Mouse (Mus musculus): Measurements from ENCODE around the gene Fzd2. TPM values are rescaled to one million over a fixed set of nuclear protein-coding genes. Genes with fewer than 3 reads are reported as not detected.

Gene Fzd2
- polyA plus RNA-seq, 1 experiment from 2014 or later: 7.4 TPM

GRCm38 (mm10) chr11:102568756-102569377 lies 35.3 kb upstream of the Fzd2 start:
- no peak overlapping the region for H3K4me3 ChIP-seq
- no peaks in the 10 kb centered on the region for H3K27me3 ChIP-seq (replicated peaks)
- no peaks in the 10 kb centered on the region for H3K36me3 ChIP-seq (replicated peaks)
- ATAC-seq (replicated peaks): no peak
- no peak overlapping the region for H3K9ac ChIP-seq
- H3K4me2 ChIP-seq: no peak overlapping the region
- WGBS: 83% methylated on average over 7 of the region's 7 CpGs
- H3K27ac ChIP-seq: no peak overlapping the region
- H3K9me3 ChIP-seq: no peaks in the 10 kb centered on the region
- H3K4me1 ChIP-seq: 0 out of 2 replicates have a peak, but pooled peaks cover 3% of the 10 kb centered on the region

DNA sequence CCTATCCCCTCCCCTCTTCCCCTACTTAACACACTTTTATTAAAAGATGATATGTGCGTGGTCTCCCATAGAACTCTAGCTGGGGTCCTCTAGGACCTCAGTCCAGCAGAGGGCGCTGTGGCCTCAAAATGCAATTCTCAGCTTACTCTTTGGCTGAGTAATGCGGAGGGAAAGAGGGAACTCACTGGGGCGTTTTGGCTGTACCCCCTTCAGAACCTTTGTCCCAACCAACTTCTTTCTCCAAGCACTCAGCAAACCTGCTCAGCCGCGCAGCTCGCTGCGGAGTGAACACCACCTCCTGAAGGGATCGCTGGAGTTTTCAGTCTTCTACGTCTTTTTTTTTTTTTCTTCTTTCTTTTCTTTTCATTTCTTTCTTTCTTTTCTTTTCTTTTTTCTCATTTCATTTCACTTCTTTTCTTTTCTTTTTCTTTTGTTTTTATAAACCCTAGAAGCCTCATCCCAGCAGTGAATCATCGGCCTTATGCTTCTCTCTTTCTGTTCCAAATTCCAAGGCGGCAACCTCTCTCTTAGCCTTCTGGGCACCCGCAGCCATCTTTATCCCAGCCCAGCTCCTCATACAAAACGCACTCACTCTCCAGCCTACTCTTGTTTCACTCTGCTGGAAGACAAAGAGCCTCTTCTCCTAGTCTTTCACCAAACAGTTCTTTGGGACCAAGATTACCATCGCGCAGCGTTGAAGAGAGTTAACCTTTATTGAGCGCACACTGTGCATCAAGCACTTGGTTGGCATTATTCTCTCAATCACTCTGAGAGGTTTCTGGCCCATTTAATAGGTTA lies 31.1 kb upstream of the Fzd2 start:
- Histone ChIP-seq H3K4me3 (peak overlapping the region; percentile 40), H3K9ac (no peak overlapping the region), H3K4me2 (peak overlapping the region; percentile 79), H3K4me1 (0 out of 2 replicates have a peak, but pooled peaks cover 3% of the 10 kb centered on the region), H3K9me3 (no peaks in the 10 kb centered on the region), H3K36me3 (replicated peaks) (no peaks in the 10 kb centered on the region), H3K27me3 (replicated peaks) (no peaks in the 10 kb centered on the region), H3K27ac (no peak overlapping the region)
- 6% methylated on average over 18 of the region's 18 CpGs for WGBS
- no peak for ATAC-seq (replicated peaks)

DNA sequence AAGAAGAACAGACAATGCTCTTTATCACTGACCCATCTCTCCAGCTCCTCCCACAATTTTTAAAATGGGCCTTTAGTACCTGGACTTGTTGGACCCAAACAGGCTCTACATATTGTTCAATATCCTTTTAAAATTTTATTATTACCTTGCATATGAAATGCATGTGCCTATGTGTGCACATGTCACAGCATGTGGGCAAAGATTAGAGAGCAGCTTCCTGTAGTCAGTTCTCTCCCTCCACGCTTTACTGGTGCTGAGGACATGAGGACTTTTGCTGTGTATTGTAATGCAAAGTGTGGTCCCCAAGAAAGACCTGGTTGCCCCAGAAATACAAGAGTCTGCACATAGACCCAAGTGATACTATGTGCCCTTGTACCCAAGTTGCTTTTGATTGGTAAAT lies 29.2 kb upstream of the Fzd2 start:
- Histone ChIP-seq H3K27me3 (replicated peaks) (no peaks in the 10 kb centered on the region), H3K9me3 (no peaks in the 10 kb centered on the region), H3K9ac (no peak overlapping the region), H3K36me3 (replicated peaks) (no peaks in the 10 kb centered on the region), H3K27ac (no peak overlapping the region), H3K4me3 (no peak overlapping the region), H3K4me1 (peaks cover 15% of the 10 kb centered on the region), H3K4me2 (no peak overlapping the region)
- ATAC-seq (replicated peaks): no peak
- 56% methylated on average over 1 of the region's 1 CpGs for WGBS

- no peak overlapping the region for H3K4me2 ChIP-seq
- H3K27ac ChIP-seq: no peak overlapping the region
- H3K36me3 ChIP-seq (replicated peaks): no peaks in the 10 kb centered on the region
- H3K4me3 ChIP-seq: no peak overlapping the region
- H3K27me3 ChIP-seq (replicated peaks): no peaks in the 10 kb centered on the region
- peaks cover 18% of the 10 kb centered on the region for H3K4me1 ChIP-seq
- H3K9me3 ChIP-seq: no peaks in the 10 kb centered on the region
- 71% methylated on average over 13 of the region's 13 CpGs for WGBS
- no peak overlapping the region for H3K9ac ChIP-seq
- ATAC-seq (replicated peaks): no peak
Observed at GRCm38 (mm10) chr11:102576050-102576754, 28.0 kb upstream of the Fzd2 start.

DNA sequence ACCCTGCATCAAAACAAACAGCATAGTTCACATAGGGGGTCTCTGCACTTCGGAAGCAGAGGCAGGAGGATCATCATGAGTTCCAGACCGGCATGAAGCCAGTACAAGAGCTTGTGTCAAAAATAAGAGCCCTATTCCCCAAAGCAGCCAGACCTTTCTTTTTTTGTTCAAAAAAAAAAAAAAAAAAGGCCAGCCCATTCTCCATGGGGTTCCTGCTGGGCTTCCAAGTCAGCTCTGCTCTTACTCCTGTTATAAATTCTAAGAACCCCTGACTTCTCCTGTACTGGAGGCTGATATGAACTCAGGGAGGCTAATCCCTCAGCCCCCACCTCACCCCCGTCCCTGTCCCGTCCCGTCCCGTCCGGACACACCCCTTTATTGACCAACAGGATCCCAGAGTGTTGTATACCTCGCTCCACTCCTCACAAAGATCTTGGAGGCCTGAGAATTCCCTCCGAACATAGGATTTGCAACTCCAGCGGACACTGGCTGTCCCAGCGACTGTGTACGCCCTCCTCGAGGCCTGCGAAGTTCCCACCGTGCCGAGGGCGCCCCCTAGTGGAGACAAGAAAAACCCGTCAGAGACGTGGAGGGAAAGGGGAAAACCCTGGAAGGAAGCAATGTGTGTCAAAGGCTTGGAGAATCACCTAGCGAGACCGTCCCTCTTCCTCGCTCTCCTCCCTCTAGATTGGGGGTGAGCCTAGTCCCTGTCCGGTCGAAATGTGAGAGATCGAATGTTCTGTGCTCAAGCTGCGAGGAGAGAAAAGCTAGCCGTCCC lies 25.7 kb upstream of the Fzd2 start:
- ATAC-seq (replicated peaks): no peak
- no peaks in the 10 kb centered on the region for H3K36me3 ChIP-seq (replicated peaks)
- 6% methylated on average over 26 of the region's 27 CpGs for WGBS
- H3K4me3 ChIP-seq: peak overlapping the region; percentile 8; the same call in 1 of the 2 replicates
- H3K27me3 ChIP-seq (replicated peaks): no peaks in the 10 kb centered on the region; the same call in 1 of the 2 replicates
- peak overlapping the region; percentile 67 for H3K27ac ChIP-seq
- no peaks in the 10 kb centered on the region for H3K9me3 ChIP-seq
- peaks cover 27% of the 10 kb centered on the region for H3K4me1 ChIP-seq
- peak overlapping the region; percentile 40 for H3K4me2 ChIP-seq
- H3K9ac ChIP-seq: no peak overlapping the region

DNA sequence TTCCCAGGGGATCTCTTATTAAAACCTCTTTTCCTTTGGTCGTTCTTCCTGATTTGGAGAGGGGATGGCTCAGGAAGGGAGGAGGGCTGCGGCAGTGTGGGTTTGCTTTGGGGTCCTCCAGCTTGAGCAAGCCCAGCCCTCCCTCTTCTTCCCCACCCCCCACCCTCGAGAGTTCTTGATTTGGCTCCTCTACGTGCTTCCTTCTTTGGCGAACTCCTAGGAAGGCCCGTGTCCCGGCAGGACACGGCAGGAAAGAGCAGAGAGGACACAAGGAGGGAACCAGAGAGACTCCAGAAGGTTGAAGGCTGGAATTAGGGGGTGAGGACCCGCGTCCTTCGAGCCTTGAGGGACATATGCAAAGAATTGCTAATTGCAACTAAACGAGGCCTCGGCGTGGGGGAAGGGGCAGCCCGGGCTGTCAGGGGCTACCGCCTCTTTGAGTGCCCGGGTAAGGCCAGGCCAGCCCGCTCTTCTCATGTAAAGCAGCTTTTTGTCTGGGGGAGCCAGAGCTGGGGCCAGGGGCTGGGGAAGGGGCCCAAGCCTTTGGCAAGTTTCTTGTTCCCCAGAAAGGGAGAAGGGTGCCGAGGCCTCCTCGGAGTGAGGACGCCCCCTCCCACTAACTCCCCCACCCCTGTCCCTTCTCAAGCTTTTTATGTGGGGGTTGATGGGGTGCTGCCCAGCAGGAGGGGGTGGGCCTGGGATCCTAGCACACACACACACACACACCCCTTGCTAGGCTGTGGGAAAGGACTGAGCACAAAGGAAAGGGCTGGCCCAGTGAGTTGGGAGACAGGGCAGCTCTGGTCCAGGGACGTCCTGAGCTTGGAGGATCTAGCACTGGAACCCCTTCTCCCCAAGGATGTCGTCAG lies 24.8 kb upstream of the Fzd2 start, which contains the start of gene Gm11627:
Gm11627 (minus strand) TSS at position 297 of the 869 bp plus-strand sequence.
- H3K9ac ChIP-seq: 0 out of 2 replicates have a peak within 1 kb of the TSS, but pooled peaks have one; percentile 7
- peak within 1 kb of the TSS; percentile 40 for H3K4me2 ChIP-seq
- peak within 1 kb of the TSS; percentile 67 for H3K27ac ChIP-seq
- peak; percentile 82 for ATAC-seq (replicated peaks)
- H3K9me3 ChIP-seq: no peaks in the 10 kb centered on the region
- H3K4me1 ChIP-seq: peaks cover 27% of the 10 kb centered on the region
- no peaks in the 10 kb centered on the region for H3K36me3 ChIP-seq (replicated peaks)
- WGBS: 5% methylated on average over 22 of the region's 23 CpGs
- H3K4me3 ChIP-seq: peak within 1 kb of the TSS; percentile 8; the same call in 1 of the 2 replicates
- no peaks in the 10 kb centered on the region; the same call in 1 of the 2 replicates for H3K27me3 ChIP-seq (replicated peaks)

GRCm38 (mm10) chr11:102580034-102580330 lies 24.2 kb upstream of the Fzd2 start:
- no peak overlapping the region for H3K9ac ChIP-seq
- H3K4me3 ChIP-seq: no peak overlapping the region
- no peaks in the 10 kb centered on the region for H3K9me3 ChIP-seq
- H3K4me1 ChIP-seq: peaks cover 27% of the 10 kb centered on the region
- H3K4me2 ChIP-seq: no peak overlapping the region
- 22% methylated on average over 3 of the region's 3 CpGs for WGBS
- peak overlapping the region; percentile 67; the same call in 1 of the 2 replicates for H3K27ac ChIP-seq
- no peaks in the 10 kb centered on the region; the same call in 1 of the 2 replicates for H3K27me3 ChIP-seq (replicated peaks)
- ATAC-seq (replicated peaks): no peak
- H3K36me3 ChIP-seq (replicated peaks): no peaks in the 10 kb centered on the region

DNA sequence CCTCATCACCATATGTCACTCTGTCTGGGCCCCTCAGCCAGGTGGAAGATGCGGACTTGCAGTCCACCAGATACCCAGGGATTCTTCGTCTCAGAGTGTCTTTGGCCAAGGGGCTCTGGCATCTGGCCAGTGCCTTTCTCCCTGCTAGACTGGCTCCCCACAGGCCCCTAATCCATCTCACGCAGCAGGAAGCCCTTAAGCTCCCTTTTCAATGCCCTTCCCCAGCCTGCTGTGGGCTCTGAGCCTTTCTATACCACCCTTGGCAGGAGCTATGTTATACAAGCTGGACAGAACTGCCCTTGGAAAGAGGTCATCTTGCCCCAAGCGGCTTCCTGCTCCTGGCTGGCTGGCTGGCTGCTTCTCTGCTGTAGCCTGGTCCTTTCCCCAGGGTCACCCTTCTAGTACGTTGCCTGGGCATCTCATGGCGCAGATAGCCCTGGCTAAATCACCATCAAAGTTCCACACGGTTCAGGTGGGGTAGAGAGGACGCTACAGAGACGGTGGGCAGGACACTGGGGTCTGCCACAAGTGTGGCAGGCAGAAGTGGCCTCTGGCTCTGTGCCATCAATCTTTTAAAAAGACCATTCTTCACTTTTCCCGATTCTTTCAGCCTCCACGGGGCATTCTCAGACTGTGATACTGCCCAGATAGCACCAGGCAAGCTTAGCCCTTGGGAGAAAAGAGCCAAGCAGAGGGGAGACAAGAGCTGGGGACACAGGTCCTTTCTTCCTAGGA lies 22.7 kb upstream of the Fzd2 start:
- Histone ChIP-seq H3K9me3 (no peaks in the 10 kb centered on the region), H3K4me3 (no peak overlapping the region), H3K4me1 (peaks cover 27% of the 10 kb centered on the region), H3K27me3 (replicated peaks) (no peaks in the 10 kb centered on the region; the same call in 1 of the 2 replicates), H3K27ac (peak overlapping the region; percentile 34), H3K9ac (no peak overlapping the region), H3K36me3 (replicated peaks) (no peaks in the 10 kb centered on the region), H3K4me2 (no peak overlapping the region)
- 0 out of 2 replicates have a peak, but pooled peaks have one; percentile 17 for ATAC-seq (replicated peaks)
- 5% methylated on average over 11 of the region's 11 CpGs for WGBS

DNA sequence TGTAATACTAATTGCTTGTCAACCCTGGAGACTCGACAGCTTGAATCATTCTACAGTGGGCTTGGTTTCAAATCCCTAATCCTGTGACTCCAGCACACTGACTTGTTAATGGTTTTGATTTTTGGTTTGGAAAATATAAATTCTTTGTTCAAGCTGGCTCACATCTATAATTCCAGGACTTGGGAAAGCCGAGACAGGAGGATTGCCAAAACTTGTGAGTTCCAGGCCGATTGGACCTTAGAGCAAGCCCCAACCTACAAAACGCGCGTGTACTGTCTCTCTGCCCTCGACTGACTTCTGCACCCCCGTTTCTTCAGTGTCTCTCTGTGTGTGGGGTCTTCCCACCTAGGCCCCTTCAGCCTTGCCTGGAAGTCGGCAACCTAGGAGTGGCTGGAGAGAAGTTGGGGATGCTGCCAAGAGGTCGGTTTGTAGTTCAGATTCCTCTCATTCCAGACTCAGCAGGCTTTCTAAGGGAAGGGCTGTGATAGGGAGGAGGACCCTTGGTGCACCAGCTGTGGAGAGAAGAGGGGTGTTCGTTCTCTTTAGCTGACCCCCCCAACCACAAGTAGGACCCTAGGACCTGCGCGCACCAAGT lies 22.1 kb upstream of the Fzd2 start:
- Histone ChIP-seq H3K36me3 (replicated peaks) (no peaks in the 10 kb centered on the region), H3K4me3 (no peak overlapping the region), H3K27me3 (replicated peaks) (no peaks in the 10 kb centered on the region; the same call in 1 of the 2 replicates), H3K4me1 (peaks cover 27% of the 10 kb centered on the region), H3K4me2 (no peak overlapping the region), H3K27ac (peak overlapping the region; percentile 34), H3K9me3 (no peaks in the 10 kb centered on the region), H3K9ac (no peak overlapping the region)
- WGBS: 16% methylated on average over 13 of the region's 13 CpGs
- no peak for ATAC-seq (replicated peaks)

DNA sequence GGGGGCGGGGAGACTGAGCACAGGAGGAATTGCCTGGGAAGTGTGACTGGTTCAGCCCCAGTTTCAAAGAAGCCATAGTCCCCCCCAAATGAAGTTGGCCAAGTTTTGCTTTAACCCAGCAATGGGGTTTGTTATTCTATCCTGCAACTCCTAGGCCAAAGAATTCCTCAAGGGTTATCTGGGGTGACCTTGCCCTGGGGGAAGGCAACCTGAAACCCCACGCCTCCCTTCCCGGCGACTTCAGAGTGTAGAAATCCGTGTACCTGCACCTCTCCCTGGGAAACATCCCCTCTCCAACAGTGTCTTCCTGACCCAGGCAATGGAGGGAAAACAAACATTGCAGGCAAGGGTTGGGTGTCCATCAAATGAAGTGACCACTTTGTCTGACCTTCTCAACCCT lies 21.5 kb upstream of the Fzd2 start:
- Histone ChIP-seq H3K4me2 (no peak overlapping the region), H3K4me3 (no peak overlapping the region), H3K9me3 (no peaks in the 10 kb centered on the region), H3K36me3 (replicated peaks) (no peaks in the 10 kb centered on the region), H3K4me1 (peaks cover 27% of the 10 kb centered on the region), H3K27ac (no peak overlapping the region), H3K27me3 (replicated peaks) (no peaks in the 10 kb centered on the region; the same call in 1 of the 2 replicates), H3K9ac (no peak overlapping the region)
- WGBS: 27% methylated on average over 5 of the region's 5 CpGs
- no peak for ATAC-seq (replicated peaks)
